Mouse (Mus musculus) fat pad, adult 2 months (tissue): ENCODE results near the gene Speer4d.
"Not testable (repeated sequence)": the region's sequence is repeated elsewhere in the genome, so short reads cannot be mapped to it uniquely, and the experiment has no call there.

Experiments used
- DNase-seq: peaks from one replicate; pipeline ENCODE4 v3.0.0-alpha.2; 2011; ENCODE audit warnings: low read depth, low spot score; ENCODE audit errors: extremely low read depth

The Speer4d gene

GRCm38 (mm10) chr5:15663847-15664246, 45.0 kb downstream of the Speer4d start:
- not testable (repeated sequence) for DNase-seq

GRCm38 (mm10) chr5:15670789-15671188, 51.9 kb downstream of the Speer4d start:
- not testable (repeated sequence) for DNase-seq
